Mouse (Mus musculus): ENCODE results near the gene Mvd. TPM values are rescaled to one million over a fixed set of nuclear protein-coding genes. Genes with fewer than 3 reads are reported as not detected.
A peak's percentile ranks its signal among the peaks of the same experiment; 100 is the strongest.

Gene Mvd
- polyA plus RNA-seq, 1 experiment from 2014 or later: 43.3 TPM

DNA sequence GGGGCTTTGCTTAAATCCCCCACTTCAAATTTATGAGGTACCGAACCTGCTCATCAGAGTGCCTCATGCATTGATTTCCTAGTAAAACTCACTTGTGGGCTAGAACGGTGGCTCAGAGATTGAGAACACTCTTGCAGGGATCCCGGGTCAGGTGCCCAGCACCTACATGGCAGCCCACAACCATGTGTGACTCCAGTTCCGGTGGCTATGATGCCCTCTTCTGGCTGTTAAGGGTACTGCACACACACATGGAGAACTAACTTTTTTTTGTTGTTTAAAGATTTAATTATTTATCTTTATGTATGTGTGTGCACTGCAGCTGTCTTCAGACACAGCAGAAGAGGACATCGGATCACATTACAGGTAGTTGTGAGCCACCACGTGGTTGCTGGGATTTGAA, 7.8 kb downstream of the Mvd start:
- Histone ChIP-seq H3K4me2 (no peak overlapping the region), H3K9ac (no peak overlapping the region), H3K4me1 (peaks cover 25% of the 10 kb centered on the region), H3K27me3 (no peaks in the 10 kb centered on the region), H3K36me3 (peaks cover 63% of the 10 kb centered on the region), H3K4me3 (no peak overlapping the region), H3K27ac (no peak overlapping the region), H3K9me3 (no peaks in the 10 kb centered on the region)
- ATAC-seq (ENCODE audit: insufficient number of reproducible peaks, insufficient read depth, low FRiP score, low TSS enrichment, low read depth): no peak
- 89% methylated on average over 6 of the region's 6 CpGs for WGBS

GRCm38 (mm10) chr8:122433269-122433905, 9.8 kb downstream of the Mvd start:
- Histone ChIP-seq H3K4me1 (peaks cover 25% of the 10 kb centered on the region), H3K9me3 (no peaks in the 10 kb centered on the region), H3K27me3 (no peaks in the 10 kb centered on the region), H3K9ac (no peak overlapping the region), H3K36me3 (peaks cover 49% of the 10 kb centered on the region), H3K27ac (peak overlapping the region; percentile 44; the same call in 1 of the 2 replicates), H3K4me2 (peak overlapping the region; percentile 93), H3K4me3 (0 out of 2 replicates have a peak overlapping the region, but pooled peaks have one; percentile 58)
- WGBS: 67% methylated on average over 11 of the region's 11 CpGs
- no peak for ATAC-seq (ENCODE audit: insufficient number of reproducible peaks, insufficient read depth, low FRiP score, low TSS enrichment, low read depth)

GRCm38 (mm10) chr8:122432443-122433268, 10.6 kb downstream of the Mvd start, which contains the start of gene Cyba:
Cyba (minus strand) TSS chr8:122432930.
- no peaks in the 10 kb centered on the region for H3K9me3 ChIP-seq
- ATAC-seq (ENCODE audit: insufficient number of reproducible peaks, insufficient read depth, low FRiP score, low TSS enrichment, low read depth): peak; percentile 61
- no peaks in the 10 kb centered on the region for H3K27me3 ChIP-seq
- H3K9ac ChIP-seq: peak within 1 kb of the TSS; percentile 84
- peaks cover 42% of the 10 kb centered on the region for H3K36me3 ChIP-seq
- H3K27ac ChIP-seq: peak within 1 kb of the TSS; percentile 44
- peaks cover 19% of the 10 kb centered on the region for H3K4me1 ChIP-seq
- H3K4me3 ChIP-seq: peak within 1 kb of the TSS; percentile 58
- WGBS: 4% methylated on average over 45 of the region's 45 CpGs
- peak within 1 kb of the TSS; percentile 93 for H3K4me2 ChIP-seq

- H3K4me2 ChIP-seq: peak overlapping the region; percentile 93
- peaks cover 37% of the 10 kb centered on the region for H3K36me3 ChIP-seq
- ATAC-seq (ENCODE audit: insufficient number of reproducible peaks, insufficient read depth, low FRiP score, low TSS enrichment, low read depth): no peak
- WGBS: 37% methylated on average over 18 of the region's 18 CpGs
- H3K4me3 ChIP-seq: peak overlapping the region; percentile 58
- H3K9ac ChIP-seq: peak overlapping the region; percentile 84
- H3K4me1 ChIP-seq: peaks cover 19% of the 10 kb centered on the region
- H3K9me3 ChIP-seq: no peaks in the 10 kb centered on the region
- H3K27ac ChIP-seq: 0 out of 2 replicates have a peak overlapping the region, but pooled peaks have one; percentile 44
- no peaks in the 10 kb centered on the region for H3K27me3 ChIP-seq
These were observed 11.4 kb downstream of the Mvd start for GRCm38 (mm10) chr8:122431694-122432442.

- no peak overlapping the region for H3K9ac ChIP-seq
- no peak overlapping the region for H3K4me3 ChIP-seq
- 86% methylated on average over 3 of the region's 3 CpGs for WGBS
- H3K9me3 ChIP-seq: no peaks in the 10 kb centered on the region
- no peaks in the 10 kb centered on the region for H3K27me3 ChIP-seq
- peaks cover 30% of the 10 kb centered on the region for H3K36me3 ChIP-seq
- H3K4me2 ChIP-seq: no peak overlapping the region
- H3K27ac ChIP-seq: no peak overlapping the region
- no peak for ATAC-seq (ENCODE audit: insufficient number of reproducible peaks, insufficient read depth, low FRiP score, low TSS enrichment, low read depth)
- peaks cover 19% of the 10 kb centered on the region for H3K4me1 ChIP-seq
These were observed 12.6 kb downstream of the Mvd start for GRCm38 (mm10) chr8:122430646-122431045.

DNA sequence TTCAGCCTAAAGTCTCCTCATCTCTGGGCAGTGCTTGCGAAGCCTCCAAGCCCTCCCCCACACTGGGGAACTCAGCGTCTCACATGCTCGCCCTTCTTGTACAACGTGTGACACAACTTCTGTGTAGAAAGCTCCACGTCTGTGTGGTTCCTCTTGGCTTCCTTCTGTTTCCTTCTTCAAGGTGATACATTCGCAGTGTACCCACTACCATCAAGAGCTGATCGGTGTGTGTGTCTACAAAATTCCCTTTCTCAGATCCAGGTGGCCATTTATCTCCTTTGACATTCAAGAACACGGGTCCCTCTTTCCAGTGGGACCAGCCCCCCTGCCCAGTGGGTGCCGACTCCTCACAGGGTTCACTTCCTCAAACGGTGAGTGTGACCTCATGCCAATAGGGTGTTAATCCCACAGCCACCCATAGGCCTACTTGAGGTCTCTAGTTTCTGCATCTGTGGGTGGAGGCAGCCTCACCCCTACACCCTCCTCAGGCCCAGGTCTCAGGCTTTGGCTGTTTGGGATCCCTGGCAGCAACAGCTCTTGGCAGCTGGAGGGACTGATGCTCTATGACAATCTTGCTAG, 13.1 kb downstream of the Mvd start:
- H3K9ac ChIP-seq: no peak overlapping the region
- no peak overlapping the region for H3K4me2 ChIP-seq
- no peak for ATAC-seq (ENCODE audit: insufficient number of reproducible peaks, insufficient read depth, low FRiP score, low TSS enrichment, low read depth)
- WGBS: 83% methylated on average over 10 of the region's 10 CpGs
- H3K4me3 ChIP-seq: no peak overlapping the region
- no peak overlapping the region for H3K27ac ChIP-seq
- peaks cover 29% of the 10 kb centered on the region for H3K36me3 ChIP-seq
- H3K4me1 ChIP-seq: peaks cover 19% of the 10 kb centered on the region
- no peaks in the 10 kb centered on the region for H3K9me3 ChIP-seq
- H3K27me3 ChIP-seq: no peaks in the 10 kb centered on the region

DNA sequence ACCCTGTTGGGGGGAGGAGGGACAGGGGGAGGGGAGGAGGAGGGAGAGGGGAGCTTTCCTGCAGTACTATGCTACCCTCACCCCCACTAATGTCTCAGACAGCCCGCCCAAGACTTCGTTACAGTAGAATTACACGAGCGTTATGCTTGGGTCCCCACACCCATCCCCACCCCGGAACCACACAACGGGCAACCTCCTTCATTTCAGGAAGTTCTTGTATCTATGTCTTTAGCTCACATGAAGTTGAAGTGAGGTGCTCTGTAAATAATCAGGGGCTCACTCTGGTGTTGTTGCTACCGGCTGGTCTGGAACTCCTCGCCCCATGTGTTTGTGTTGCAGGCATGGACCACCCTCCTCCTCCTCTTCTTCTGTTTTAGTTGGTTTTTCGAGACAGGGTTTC, 15.1 kb downstream of the Mvd start:
- WGBS: 82% methylated on average over 9 of the region's 9 CpGs
- Histone ChIP-seq H3K27me3 (no peaks in the 10 kb centered on the region), H3K36me3 (0 out of 2 replicates have a peak, but pooled peaks cover 12% of the 10 kb centered on the region), H3K9me3 (no peaks in the 10 kb centered on the region), H3K9ac (no peak overlapping the region), H3K4me2 (no peak overlapping the region), H3K27ac (no peak overlapping the region), H3K4me3 (no peak overlapping the region), H3K4me1 (peaks cover 17% of the 10 kb centered on the region)
- ATAC-seq (ENCODE audit: insufficient number of reproducible peaks, insufficient read depth, low FRiP score, low TSS enrichment, low read depth): no peak

- no peaks in the 10 kb centered on the region for H3K27me3 ChIP-seq
- ATAC-seq (ENCODE audit: insufficient number of reproducible peaks, insufficient read depth, low FRiP score, low TSS enrichment, low read depth): no peak
- H3K36me3 ChIP-seq: 0 out of 2 replicates have a peak, but pooled peaks cover 12% of the 10 kb centered on the region
- H3K4me2 ChIP-seq: no peak overlapping the region
- H3K27ac ChIP-seq: no peak overlapping the region
- no peaks in the 10 kb centered on the region for H3K9me3 ChIP-seq
- H3K9ac ChIP-seq: no peak overlapping the region
- H3K4me1 ChIP-seq: peaks cover 12% of the 10 kb centered on the region
- no peak overlapping the region for H3K4me3 ChIP-seq
- WGBS: 92% methylated on average over 7 of the region's 7 CpGs
These were observed 15.6 kb downstream of the Mvd start for GRCm38 (mm10) chr8:122427607-122428006.

DNA sequence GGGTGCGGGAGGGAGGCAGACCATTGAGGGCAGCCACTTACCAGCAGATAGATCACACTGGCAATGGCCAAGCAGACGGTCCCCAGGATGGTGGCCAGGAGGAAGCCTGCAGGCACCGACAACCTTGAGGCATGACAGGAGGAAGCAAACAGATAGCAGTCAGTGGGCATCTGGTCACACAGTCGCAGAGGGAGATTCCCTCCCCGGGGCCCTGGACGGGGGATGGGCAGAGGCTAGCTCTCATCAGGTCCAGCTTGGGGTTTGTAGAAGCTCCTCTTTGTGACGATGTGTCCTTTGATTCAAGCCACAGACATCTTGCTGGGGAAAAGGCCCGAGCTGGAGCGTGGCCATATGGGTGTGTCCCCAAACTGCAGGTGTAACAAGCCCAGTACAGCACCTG, 17.1 kb downstream of the Mvd start:
- Histone ChIP-seq H3K27me3 (no peaks in the 10 kb centered on the region), H3K27ac (no peak overlapping the region), H3K4me3 (no peak overlapping the region), H3K9me3 (no peaks in the 10 kb centered on the region), H3K9ac (no peak overlapping the region), H3K36me3 (0 out of 2 replicates have a peak, but pooled peaks cover 12% of the 10 kb centered on the region), H3K4me1 (no peaks in the 10 kb centered on the region), H3K4me2 (no peak overlapping the region)
- WGBS: 81% methylated on average over 9 of the region's 9 CpGs
- no peak for ATAC-seq (ENCODE audit: insufficient number of reproducible peaks, insufficient read depth, low FRiP score, low TSS enrichment, low read depth)

- Histone ChIP-seq H3K4me3 (no peak overlapping the region), H3K27me3 (no peaks in the 10 kb centered on the region), H3K27ac (no peak overlapping the region), H3K9me3 (no peaks in the 10 kb centered on the region), H3K4me2 (no peak overlapping the region), H3K36me3 (peaks cover 23% of the 10 kb centered on the region), H3K4me1 (no peaks in the 10 kb centered on the region), H3K9ac (no peak overlapping the region)
- ATAC-seq (ENCODE audit: insufficient number of reproducible peaks, insufficient read depth, low FRiP score, low TSS enrichment, low read depth): no peak
- WGBS: 56% methylated on average over 5 of the region's 5 CpGs
These were observed 19.6 kb downstream of the Mvd start for GRCm38 (mm10) chr8:122423659-122424058.

- 87% methylated on average over 24 of the region's 24 CpGs for WGBS
- Histone ChIP-seq H3K4me1 (no peaks in the 10 kb centered on the region), H3K9me3 (no peaks in the 10 kb centered on the region), H3K27ac (no peak overlapping the region), H3K27me3 (no peaks in the 10 kb centered on the region), H3K9ac (no peak overlapping the region), H3K4me2 (no peak overlapping the region), H3K36me3 (peaks cover 27% of the 10 kb centered on the region), H3K4me3 (no peak overlapping the region)
- ATAC-seq (ENCODE audit: insufficient number of reproducible peaks, insufficient read depth, low FRiP score, low TSS enrichment, low read depth): no peak
These were observed 20.0 kb downstream of the Mvd start for GRCm38 (mm10) chr8:122423217-122423616.
